ENCODE assay signal across 19 mouse cellular contexts in the genomic region with DNA sequence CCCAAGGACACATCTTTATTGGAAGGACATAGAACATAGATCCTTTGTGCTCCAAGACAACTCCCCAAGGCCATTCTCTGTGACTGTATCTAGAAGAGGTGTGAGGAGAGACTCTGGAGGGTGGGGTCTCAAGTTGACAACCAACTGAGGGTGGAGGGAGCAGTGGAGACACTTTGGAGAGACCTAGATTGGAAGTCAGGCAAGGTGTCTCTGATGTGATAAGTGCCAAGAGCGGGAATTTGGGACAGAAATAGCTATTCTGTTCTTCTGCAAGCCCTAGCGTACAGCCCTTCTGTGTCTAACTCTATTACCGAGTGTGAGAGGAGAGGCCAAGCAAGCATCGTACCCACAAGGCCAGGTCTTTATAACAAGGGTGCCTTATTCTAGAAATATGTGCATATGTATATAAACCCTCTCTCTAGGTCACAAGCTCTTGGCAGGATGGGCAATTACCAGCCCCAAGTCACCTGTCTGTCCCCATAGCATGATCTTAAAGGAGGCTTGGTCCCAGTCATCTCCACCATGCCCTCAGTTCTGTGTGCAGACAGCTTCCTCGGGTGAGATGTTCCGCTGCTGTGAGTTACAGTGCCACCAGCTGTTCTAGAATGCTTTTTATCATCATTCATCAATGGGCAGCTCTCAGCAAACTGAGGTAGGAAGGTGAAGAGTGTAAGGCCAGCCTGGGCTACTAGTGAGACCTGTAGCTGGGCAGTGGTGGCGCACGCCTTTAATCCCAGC. TPM values are rescaled to one million over a fixed set of nuclear protein-coding genes. Genes with fewer than 3 reads are reported as not detected.
DNase-seq lines count a peak whose midpoint lies in the region; ATAC-seq and TF ChIP-seq lines count a peak whose summit lies in the region.
"Had no signal": no experiment of that assay in that cellular context is flagged by ENCODE, and none has a peak within 500 bp of the region (broad histone marks: within the 10 kb centered on the region; RNA-seq: fewer than 3 reads in every experiment).

No protein-coding gene starts in this region.

- no peak overlapping the region for H3K4me3 ChIP-seq in heart, embryonic 10.5 days
- no peak overlapping the region for H3K4me3 ChIP-seq in MEL (ENCODE audit: control insufficient read depth in 1 of 2, insufficient read depth in 1 of 2, low read depth in 2 of 2, low read length in 2 of 2)
- peak overlapping the region; percentile 38 for H3K4me3 ChIP-seq in erythroblast, embryonic 14.5 days (replicated peaks)
- H3K4me3 ChIP-seq: embryonic facial prominence, embryonic 13.5 days; limb, embryonic 15.5 days had no signal

- H3K27me3 ChIP-seq in heart, embryonic 10.5 days (ENCODE audit: insufficient read depth, poor library complexity, severe bottlenecking) = no peaks in the 10 kb centered on the region
- no peaks in the 10 kb centered on the region for H3K27me3 ChIP-seq in MEL (ENCODE audit: control insufficient read depth in 1 of 2, insufficient read depth in 2 of 2, low read length in 2 of 2)
- H3K27me3 ChIP-seq in erythroblast, embryonic 14.5 days (ENCODE audit: control insufficient read depth) = no peaks in the 10 kb centered on the region
- H3K27me3 ChIP-seq: embryonic facial prominence, embryonic 13.5 days; limb, embryonic 15.5 days had no signal

- peak in 1 of 2 experiments; percentile 26; a peak in 1 of 4 replicates for TF ChIP-seq EP300 in MEL (IDR thresholded peaks at IDR 0.05; ENCODE audit: low read depth in 1 of 2, low read length in 2 of 2)

- H3K36me3 ChIP-seq in heart, embryonic 10.5 days = no peaks in the 10 kb centered on the region
- peaks cover 0 to 42% of the 10 kb centered on the region in 2 experiments; a peak in 2 of 4 replicates for H3K36me3 ChIP-seq in MEL (ENCODE audit: control insufficient read depth in 1 of 2, insufficient read depth in 2 of 2, low read length in 2 of 2)
- H3K36me3 ChIP-seq in erythroblast, embryonic 14.5 days (ENCODE audit: control insufficient read depth) = peaks cover 43% of the 10 kb centered on the region
- H3K36me3 ChIP-seq: embryonic facial prominence, embryonic 13.5 days; limb, embryonic 15.5 days had no signal

- no peak for TF ChIP-seq CTCF in MEL (IDR thresholded peaks at IDR 0.05 in 2 of 3, conservative IDR thresholded peaks at IDR 0.05 in 1 of 3; ENCODE audit: control insufficient read depth in 1 of 3, insufficient read depth in 1 of 3, low read depth in 2 of 3, low read length in 3 of 3, poor library complexity in 1 of 3, severe bottlenecking in 1 of 3)

- ATAC-seq in megakaryocyte progenitor cell, adult 5-6 weeks (replicated peaks; ENCODE audit: poor library complexity) = peak; percentile 22
- ATAC-seq: forebrain, embryonic 16.5 days; inflammation-experienced regulatory T-cells, adult 6 months had no signal

- DNase-seq in heart, embryonic 10.5 days (ENCODE audit: low spot score) = peak; percentile 92
- no peak for DNase-seq in heart, adult 18-20 months
- DNase-seq in MEL (ENCODE audit: low read depth, low spot score) = peak; percentile 25
- no peak for DNase-seq in left cerebral cortex, adult 11 months (ENCODE audit: low spot score)
- DNase-seq in gastrocnemius, postnatal 25 days = no peak
- no peak for DNase-seq in kidney, postnatal 14 days
- DNase-seq: adrenal gland, postnatal 14 days; cerebellum, adult 18-20 months; heart, postnatal 4 days; kidney, postnatal 36 days; layer of hippocampus, postnatal 36 days; right cerebral cortex, postnatal 4 days; thymus, postnatal 14 days had no signal

- TF ChIP-seq POLR2A in MEL (IDR thresholded peaks at IDR 0.05; ENCODE audit: control insufficient read depth in 1 of 2, insufficient read depth in 1 of 2, low read depth in 1 of 2, low read length in 2 of 2, poor library complexity in 1 of 2) = no peak

- H3K79me2 ChIP-seq in MEL (ENCODE audit: control insufficient read depth, insufficient read depth, low read length, poor library complexity) = peaks cover 5% of the 10 kb centered on the region; the same call in 1 of the 2 replicates

- WGBS in heart, embryonic 10.5 days = 72% methylated on average over 8 of the region's 8 CpGs

- peak overlapping the region; percentile 69; the same call in 1 of the 2 replicates for H3K27ac ChIP-seq in heart, embryonic 10.5 days
- no peak overlapping the region for H3K27ac ChIP-seq in MEL (ENCODE audit: control insufficient read depth, low read depth, low read length)
- H3K27ac ChIP-seq: embryonic facial prominence, embryonic 13.5 days; limb, embryonic 15.5 days had no signal

- TF ChIP-seq RAD21 in MEL (IDR thresholded peaks at IDR 0.05; ENCODE audit: low read depth, low read length) = no peak

- no peak overlapping the region for H3K9ac ChIP-seq in MEL (ENCODE audit: control insufficient read depth, low read depth, low read length, poor library complexity, severe bottlenecking)
- H3K9ac ChIP-seq: embryonic facial prominence, embryonic 13.5 days; limb, embryonic 15.5 days had no signal

- no peaks in the 10 kb centered on the region; the same call in 1 of the 2 replicates for H3K4me1 ChIP-seq in heart, embryonic 10.5 days
- peaks cover 28 to 50% of the 10 kb centered on the region in 2 experiments for H3K4me1 ChIP-seq in MEL (ENCODE audit: control insufficient read depth in 1 of 2, insufficient read depth in 2 of 2, low read length in 2 of 2)
- H3K4me1 ChIP-seq in erythroblast, embryonic 14.5 days (ENCODE audit: control insufficient read depth) = peaks cover 81% of the 10 kb centered on the region
- H3K4me1 ChIP-seq: limb, embryonic 15.5 days had no signal

- H3K9me3 ChIP-seq in heart, embryonic 10.5 days = no peaks in the 10 kb centered on the region
- no peaks in the 10 kb centered on the region for H3K9me3 ChIP-seq in MEL (replicated peaks; ENCODE audit: insufficient read depth, low read length)
- H3K9me3 ChIP-seq in erythroblast, embryonic 14.5 days (ENCODE audit: control insufficient read depth, low read length) = no peaks in the 10 kb centered on the region
- H3K9me3 ChIP-seq: embryonic facial prominence, embryonic 13.5 days; limb, embryonic 15.5 days had no signal

TF ChIP-seq in MEL, 35 proteins besides CTCF, POLR2A, EP300 and RAD21:
- TF ChIP-seq USF1 (IDR thresholded peaks at IDR 0.05; ENCODE audit: low read depth, low read length) (no peak), TAL1 (IDR thresholded peaks at IDR 0.05; ENCODE audit: low read length) (peak; percentile 64), ZNF384 (IDR thresholded peaks at IDR 0.05; ENCODE audit: low read depth, low read length) (no peak), E2F4 (IDR thresholded peaks at IDR 0.05; ENCODE audit: borderline replicate concordance, low read depth, low read length) (peak; percentile 54; the same call in 1 of the 2 replicates), SMC3 (IDR thresholded peaks at IDR 0.05; ENCODE audit: low read depth, low read length) (no peak), GATA1 (IDR thresholded peaks at IDR 0.05; ENCODE audit: low read depth, low read length) (peak; percentile 29; the same call in 1 of the 2 replicates), NELFE (IDR thresholded peaks at IDR 0.05; ENCODE audit: low read depth, low read length) (no peak), TCF12 (IDR thresholded peaks at IDR 0.05; ENCODE audit: low read depth, low read length) (peak; percentile 34; the same call in 1 of the 2 replicates)

RNA-seq across cellular contexts. Expression of a gene that starts 6.2 kb away (rescaled TPM):
- polyA plus RNA-seq in heart, embryonic 10.5 days (2016; fragmentation: Nextera tagmentation; extraction: Ambion mirVana) = 35.8 and 50.0 TPM in 2 replicates
- total RNA-seq in heart, adult 18-20 months (2021) = under 1 TPM; 0.15 TPM
- total RNA-seq in MEL (2012; rRNA removed) = 7.4 and 11.8 TPM in 2 replicates
- 10 to 100 TPM in 1 of 2 experiments, not detected in 1; 19.9 TPM for polyA plus RNA-seq in MEL (2012; ENCODE audit: insufficient read depth in 1 of 2, insufficient read length in 2 of 2, low read depth in 1 of 2, low replicate concordance in 2 of 2, missing spikeins in 1 of 2)
- 36.9 and 40.4 TPM in 2 replicates for polyA plus RNA-seq in erythroblast, embryonic 14.5 days (2012)
- total RNA-seq in megakaryocyte progenitor cell, adult 5-6 weeks (2015) = 11.7 and 25.5 TPM in 2 replicates
- 9.6 and 20.6 TPM in 2 replicates for total RNA-seq in megakaryocyte progenitor cell, adult 5-6 weeks (2017)
- not detected for total RNA-seq in gastrocnemius, postnatal 25 days (2021)
- total RNA-seq: layer of hippocampus, postnatal 36 days had no signal

RNA-seq across cellular contexts. Expression of a gene that starts 17.9 kb away (rescaled TPM):
- 10.3 and 11.6 TPM in 2 replicates for polyA plus RNA-seq in heart, embryonic 10.5 days (2016; fragmentation: Nextera tagmentation; extraction: Ambion mirVana)
- 1 to 10 TPM; 3.2 to 4.7 TPM for total RNA-seq in heart, adult 18-20 months (2021)
- 4.1 and 5.0 TPM in 2 replicates for total RNA-seq in MEL (2012; rRNA removed)
- 1 to 10 TPM in 1 of 2 experiments, not detected in 1; 3.5 TPM for polyA plus RNA-seq in MEL (2012; ENCODE audit: insufficient read depth in 1 of 2, insufficient read length in 2 of 2, low read depth in 1 of 2, low replicate concordance in 2 of 2, missing spikeins in 1 of 2)
- 1.7 and 2.3 TPM in 2 replicates for polyA plus RNA-seq in erythroblast, embryonic 14.5 days (2012)
- 6.7 and 9.1 TPM in 2 replicates for total RNA-seq in megakaryocyte progenitor cell, adult 5-6 weeks (2015)
- total RNA-seq in megakaryocyte progenitor cell, adult 5-6 weeks (2017) = 12.6 and 14.4 TPM in 2 replicates
- 1 to 10 TPM; 2.9 to 3.1 TPM for total RNA-seq in gastrocnemius, postnatal 25 days (2021)

RNA-seq across cellular contexts. Expression of a gene that starts 43.6 kb away (rescaled TPM):
- polyA plus RNA-seq in heart, embryonic 10.5 days (2016; fragmentation: Nextera tagmentation; extraction: Ambion mirVana) = 246 and 343 TPM in 2 replicates
- total RNA-seq in heart, adult 18-20 months (2021) = 10 to 100 TPM; 55.2 to 56.6 TPM
- total RNA-seq in MEL (2012; rRNA removed) = 41.1 and 53.7 TPM in 2 replicates
- polyA plus RNA-seq in MEL (2012; ENCODE audit: insufficient read depth in 1 of 2, insufficient read length in 2 of 2, low read depth in 1 of 2, low replicate concordance in 2 of 2, missing spikeins in 1 of 2) = 100 to 1,000 TPM in 1 of 2 experiments, not detected in 1; 547 TPM
- 431 and 451 TPM in 2 replicates for polyA plus RNA-seq in erythroblast, embryonic 14.5 days (2012)
- 743 and 817 TPM in 2 replicates for total RNA-seq in megakaryocyte progenitor cell, adult 5-6 weeks (2015)
- 148 and 191 TPM in 2 replicates for total RNA-seq in megakaryocyte progenitor cell, adult 5-6 weeks (2017)
- 10 to 100 TPM; 54.1 to 59.9 TPM for total RNA-seq in gastrocnemius, postnatal 25 days (2021)

Comparison
In these comparisons a context has a peak if more than half of its experiments do, and no peak if none do; other contexts are left out.
1. DNase-seq: peak in heart, embryonic 10.5 days (single experiment) and MEL (single experiment); none in heart, adult 18-20 months (0 of 2), left cerebral cortex, adult 11 months (single experiment), gastrocnemius, postnatal 25 days (single experiment) and kidney, postnatal 14 days (single experiment).